Mouse (Mus musculus): ENCODE measurements around the gene Itga3.
A peak's percentile ranks its signal among the peaks of the same experiment; 100 is the strongest.

Itga3 gene

GRCm38 (mm10) chr11:95076536-95077111 lies at the start of gene Itga3:
Gene Itga3 (minus strand): TSS chr11:95076801.
- DNase-seq (ENCODE audit: extremely low read depth, low read depth): no peak

GRCm38 (mm10) chr11:95125366-95125948 lies 48.9 kb upstream of the Itga3 start:
- no peak for DNase-seq (ENCODE audit: extremely low read depth, low read depth)

- no peak for DNase-seq (ENCODE audit: extremely low read depth, low read depth)
Measured at GRCm38 (mm10) chr11:95122100-95122489, 45.5 kb upstream of the Itga3 start.

GRCm38 (mm10) chr11:95121161-95122099 lies 44.8 kb upstream of the Itga3 start:
- no peak for DNase-seq (ENCODE audit: extremely low read depth, low read depth)

DNA sequence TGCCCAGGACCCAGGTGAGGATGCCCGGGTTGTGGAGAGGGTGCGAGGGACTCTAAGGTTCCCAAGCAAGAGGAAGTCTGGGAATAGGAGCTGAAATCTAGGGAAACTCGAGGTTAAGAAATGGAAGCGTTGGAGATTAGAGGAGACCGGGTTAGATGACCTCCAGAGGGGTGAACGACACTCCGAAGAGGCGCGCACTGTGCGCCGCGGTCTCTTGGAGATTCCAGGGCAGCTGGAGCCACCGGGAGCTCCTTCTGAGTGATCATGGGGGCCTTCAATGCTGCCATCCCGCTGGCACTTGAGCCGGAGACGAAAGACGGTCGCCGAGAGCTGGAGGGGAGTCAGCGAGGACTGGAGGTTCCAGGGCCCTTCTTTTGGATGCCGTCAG lies 44.0 kb upstream of the Itga3 start:
- no peak for DNase-seq (ENCODE audit: extremely low read depth, low read depth)

- no peak for DNase-seq (ENCODE audit: extremely low read depth, low read depth)
Measured at GRCm38 (mm10) chr11:95119990-95120632, 43.5 kb upstream of the Itga3 start, which contains the start of gene Dlx3. Gene Dlx3 (plus strand): TSS chr11:95120119.

GRCm38 (mm10) chr11:95118505-95118904 lies 41.9 kb upstream of the Itga3 start:
- DNase-seq (ENCODE audit: extremely low read depth, low read depth): no peak

- peak; percentile 38 for DNase-seq (ENCODE audit: extremely low read depth, low read depth)
Measured at GRCm38 (mm10) chr11:95117030-95117429, 40.4 kb upstream of the Itga3 start.

GRCm38 (mm10) chr11:95110081-95110480 lies 33.5 kb upstream of the Itga3 start:
- DNase-seq (ENCODE audit: extremely low read depth, low read depth): no peak

DNA sequence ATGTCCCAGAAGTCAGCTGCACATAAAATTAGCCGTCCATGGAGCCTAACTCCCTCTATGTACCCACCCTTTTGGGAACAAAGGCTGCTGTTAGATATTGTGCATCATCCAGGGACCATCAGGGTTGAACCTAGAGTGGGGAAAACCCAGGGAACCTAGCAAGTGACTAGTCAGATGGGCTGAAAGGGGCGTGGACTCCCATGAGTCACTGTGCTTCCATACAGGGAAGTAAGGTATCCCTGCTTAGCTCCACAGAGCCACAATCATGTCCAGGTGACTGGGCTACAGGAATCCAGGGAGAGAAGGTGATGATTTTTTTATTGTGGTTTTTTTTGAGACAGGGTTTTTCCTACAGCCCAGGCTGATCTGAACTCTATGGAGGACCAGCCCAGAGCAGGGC lies 32.4 kb upstream of the Itga3 start:
- DNase-seq (ENCODE audit: extremely low read depth, low read depth): no peak

DNA sequence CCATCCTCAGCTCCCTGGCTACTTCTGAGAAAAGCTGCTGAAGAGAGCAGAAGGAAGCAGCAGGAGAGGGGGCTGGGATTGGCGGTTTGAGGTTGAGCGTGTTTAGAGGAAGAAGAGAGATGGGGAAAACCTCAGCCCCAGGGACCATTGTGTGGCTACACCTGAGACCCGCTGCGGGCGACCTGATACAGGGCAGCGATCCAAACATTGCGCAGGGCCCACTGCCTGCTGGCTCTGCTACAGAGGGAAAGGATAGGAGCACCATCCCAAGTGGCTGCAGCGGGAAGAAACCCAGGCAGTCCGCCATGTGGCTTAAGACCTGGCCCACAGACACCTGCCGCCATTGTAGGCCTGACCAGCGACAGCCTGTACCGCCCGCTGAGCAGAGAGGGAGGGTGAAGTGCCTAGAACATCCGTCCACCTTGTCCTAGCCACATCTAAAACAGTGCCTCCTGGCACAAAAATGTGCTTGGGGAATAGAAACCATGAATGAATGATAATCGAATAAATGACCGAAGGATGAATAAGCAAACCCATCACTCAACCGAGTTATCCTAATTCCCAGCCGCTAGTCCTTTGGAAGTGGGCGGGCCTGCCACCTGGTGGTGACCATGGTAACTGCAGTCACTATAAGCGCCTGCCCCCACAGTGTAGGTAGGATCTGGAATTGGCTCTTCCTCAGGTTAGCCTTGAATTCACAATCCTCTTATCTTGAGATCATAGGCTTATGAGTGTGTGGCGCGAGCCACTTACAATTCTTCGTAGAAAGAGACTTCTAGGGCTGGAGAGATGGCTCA lies 30.0 kb upstream of the Itga3 start:
- DNase-seq (ENCODE audit: extremely low read depth, low read depth): peak; percentile 11

DNA sequence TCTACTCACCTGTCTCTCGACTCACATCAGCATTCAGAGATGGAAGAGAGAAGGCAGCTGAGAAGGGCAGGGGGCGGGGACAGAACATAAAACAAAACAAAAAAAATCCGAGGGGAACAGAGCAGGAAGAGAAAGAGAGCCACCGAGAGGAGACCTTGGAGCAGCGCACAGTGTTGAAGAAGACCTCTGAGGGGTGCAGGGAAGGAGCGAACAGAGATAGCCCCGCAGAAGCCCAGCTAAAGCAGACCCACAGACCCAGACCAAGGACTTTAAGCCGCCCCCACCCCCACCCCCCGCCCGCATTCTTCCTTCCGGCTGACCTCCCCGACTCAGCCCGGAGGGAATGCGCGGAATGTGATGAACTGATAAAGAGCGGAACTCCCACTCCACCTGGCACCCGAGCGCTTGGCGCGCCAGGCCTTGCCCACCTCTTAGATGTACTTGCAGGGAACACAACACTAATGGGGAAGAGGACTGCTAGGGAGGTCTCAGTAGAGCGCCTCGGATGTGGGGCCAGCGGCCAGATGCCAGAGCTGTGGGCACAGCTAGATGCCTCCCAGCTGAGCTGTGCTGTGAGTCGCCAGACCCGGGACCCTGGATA lies 28.8 kb upstream of the Itga3 start:
- DNase-seq (ENCODE audit: extremely low read depth, low read depth): no peak

DNA sequence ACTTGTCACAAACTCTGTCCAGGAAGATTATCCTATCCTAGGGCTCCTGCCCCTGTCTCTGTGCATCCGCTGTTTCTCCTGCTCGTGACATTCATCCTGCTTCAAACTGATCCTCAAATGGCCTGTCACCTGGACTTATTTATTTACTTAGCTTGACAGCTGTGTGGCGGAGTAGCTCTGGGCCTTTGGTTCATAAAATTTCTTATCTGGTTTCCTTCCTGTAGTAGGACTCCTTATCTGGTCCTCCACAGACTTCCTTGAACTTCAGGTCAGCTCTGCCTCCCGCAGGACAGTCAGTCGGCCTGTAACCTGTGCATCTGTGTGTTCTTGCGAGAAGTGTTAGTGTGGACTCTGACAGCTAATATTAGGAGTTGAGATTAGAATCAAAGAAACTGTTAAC lies 27.7 kb upstream of the Itga3 start:
- DNase-seq (ENCODE audit: extremely low read depth, low read depth): peak; percentile 35

GRCm38 (mm10) chr11:95102161-95102904 lies 25.7 kb upstream of the Itga3 start:
- no peak for DNase-seq (ENCODE audit: extremely low read depth, low read depth)

- no peak for DNase-seq (ENCODE audit: extremely low read depth, low read depth)
Measured at GRCm38 (mm10) chr11:95101071-95101788, 24.6 kb upstream of the Itga3 start.

DNA sequence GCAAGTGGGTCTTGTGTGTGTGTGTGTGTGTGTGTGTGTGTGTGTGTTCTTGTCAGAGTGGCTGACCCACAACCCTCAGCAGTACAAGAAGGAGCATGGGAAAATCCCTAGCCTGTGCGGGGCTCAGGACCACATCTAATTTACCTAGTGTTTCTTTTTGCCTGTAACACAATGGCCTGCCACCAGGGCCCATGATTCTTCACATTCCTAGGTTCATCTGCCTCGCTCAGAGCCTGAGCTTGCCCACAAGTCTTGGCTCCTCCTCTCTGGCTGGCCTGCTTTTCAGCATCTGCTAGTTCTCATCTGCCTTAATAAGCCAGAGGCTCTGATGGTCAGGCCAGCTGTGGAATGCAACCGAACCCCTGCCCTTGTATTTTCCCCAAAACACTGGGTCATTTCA lies 23.8 kb upstream of the Itga3 start:
- DNase-seq (ENCODE audit: extremely low read depth, low read depth): no peak

DNA sequence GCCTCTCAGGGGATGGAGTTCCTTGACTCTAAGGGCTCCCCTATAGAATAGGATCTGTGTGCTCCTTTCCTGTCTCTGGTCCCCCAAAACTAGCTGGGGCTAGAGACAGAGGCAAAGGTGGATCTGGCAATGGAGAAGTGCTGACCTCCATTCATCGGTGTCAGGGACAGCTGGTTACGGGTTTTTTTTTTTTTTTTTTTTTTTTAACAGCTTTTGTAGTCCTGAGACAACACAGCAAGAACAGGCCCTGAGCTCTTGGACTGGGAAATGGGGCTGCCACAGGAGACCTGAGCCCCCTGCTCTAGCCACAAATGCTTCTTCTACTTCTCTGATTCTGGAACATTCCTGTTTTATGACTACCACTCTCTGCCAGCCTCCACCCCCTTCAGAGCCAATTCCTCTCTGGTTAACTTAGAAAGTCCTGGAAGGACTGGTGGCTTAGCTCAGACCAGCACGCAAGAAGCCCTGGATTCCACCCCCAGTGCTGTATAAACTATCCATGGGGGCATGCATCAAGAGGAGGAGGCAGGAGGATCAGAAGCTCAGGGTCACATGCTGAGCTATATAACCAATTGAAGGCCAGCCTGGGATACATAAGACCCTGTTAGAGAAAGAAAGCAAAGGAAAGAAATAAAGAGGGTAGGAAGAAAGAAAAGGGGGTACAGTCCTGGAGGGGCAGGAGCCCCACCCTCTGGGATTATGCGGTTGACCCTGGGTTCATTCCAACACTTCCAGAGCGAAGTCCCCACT lies 21.9 kb upstream of the Itga3 start:
- DNase-seq (ENCODE audit: extremely low read depth, low read depth): no peak

DNA sequence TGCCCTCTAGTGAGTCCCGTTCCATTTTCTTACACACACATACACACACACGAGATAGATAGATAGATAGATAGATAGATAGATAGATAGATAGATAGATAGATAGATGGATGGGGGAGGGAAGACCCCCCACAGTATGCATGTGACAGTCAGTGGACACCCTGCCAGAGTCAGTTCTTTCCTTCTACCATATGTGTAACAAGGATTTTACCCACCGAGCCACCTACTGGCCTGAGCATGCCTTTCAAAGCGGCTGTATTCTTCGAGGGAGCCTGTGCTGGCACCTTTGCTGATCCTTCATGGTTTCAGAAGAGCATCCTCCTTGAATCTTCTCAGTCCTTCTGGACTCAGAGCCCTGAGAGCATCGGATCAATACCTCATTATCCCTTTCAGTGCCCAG lies 21.3 kb upstream of the Itga3 start:
- DNase-seq (ENCODE audit: extremely low read depth, low read depth): no peak
